8 mouse cellular contexts compared by ENCODE assay signal in the genomic region with DNA sequence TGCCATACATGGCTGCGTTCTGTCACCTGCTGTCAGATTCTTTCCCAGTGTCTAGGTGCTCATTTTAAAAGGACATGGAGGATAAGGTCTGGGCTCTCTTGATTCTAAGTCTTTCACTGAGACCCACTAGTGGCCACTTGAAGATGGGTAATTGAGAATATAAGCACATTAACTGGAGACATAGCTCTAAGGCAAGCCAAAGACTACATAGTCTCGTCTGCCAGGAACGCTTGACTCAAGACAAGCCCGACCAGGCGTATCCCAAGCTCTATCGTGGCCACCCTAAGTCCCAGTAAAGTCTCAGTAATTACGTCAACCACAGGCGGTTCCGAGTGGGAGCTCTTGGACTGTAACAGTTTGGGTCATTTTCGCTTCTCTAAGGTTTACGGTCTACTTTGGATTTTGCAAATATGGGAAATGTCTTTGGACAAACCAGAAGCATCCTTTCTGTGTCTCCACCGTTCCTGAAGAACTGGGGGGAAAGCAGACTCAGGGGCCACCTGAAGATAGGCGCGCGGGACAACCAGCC. TPM values are rescaled to one million over a fixed set of nuclear protein-coding genes. Genes with fewer than 3 reads are reported as not detected.
DNase-seq lines count a peak whose midpoint lies in the region; ATAC-seq and TF ChIP-seq lines count a peak whose summit lies in the region.

No protein-coding gene starts in this region.

- no peak overlapping the region for H3K27ac ChIP-seq in cortical plate, adult 2 months (ENCODE audit: insufficient read depth, low read length)
- H3K27ac ChIP-seq in heart, embryonic 16.5 days (ENCODE audit: low read length) = peak overlapping the region; percentile 76
- H3K27ac ChIP-seq in limb, embryonic 14.5 days (replicated peaks; ENCODE audit: low read depth, low read length) = peak overlapping the region; percentile 82; the same call in 1 of the 2 replicates

- peak overlapping the region; percentile 94 for H3K4me2 ChIP-seq in heart, embryonic 16.5 days (ENCODE audit: low read depth, low read length)
- H3K4me2 ChIP-seq in limb, embryonic 14.5 days (replicated peaks; ENCODE audit: low read depth, low read length, severe bottlenecking) = peak overlapping the region; percentile 74

- no peaks in the 10 kb centered on the region for H3K27me3 ChIP-seq in heart, embryonic 16.5 days (ENCODE audit: control insufficient read depth, insufficient read depth, low read length)
- no peaks in the 10 kb centered on the region for H3K27me3 ChIP-seq in limb, embryonic 14.5 days (ENCODE audit: control insufficient read depth, insufficient read depth, low read length)

- TF ChIP-seq CTCF in cortical plate, adult 2 months (IDR thresholded peaks at IDR 0.05; ENCODE audit: extremely low read depth, insufficient read depth, low read length) = no peak

- peak; percentile 14 for DNase-seq in thymus, postnatal 14 days
- no peak for DNase-seq in thymus, postnatal 36 days
- DNase-seq in limb, embryonic 14.5 days (ENCODE audit: low spot score) = no peak
- DNase-seq in naive thymus-derived CD4-positive, alpha-beta T cell, adult 2 months (ENCODE audit: low read depth) = peak; percentile 52
- DNase-seq in spleen, postnatal 14 days (ENCODE audit: low spot score in 2 of 2) = no peak
- DNase-seq in ovary, adult 18-20 months (ENCODE audit: low spot score) = no peak

- peak overlapping the region; percentile 88 for H3K9ac ChIP-seq in heart, embryonic 16.5 days (ENCODE audit: low read length)
- H3K9ac ChIP-seq in limb, embryonic 14.5 days (ENCODE audit: low read depth, low read length, severe bottlenecking) = peak overlapping the region; percentile 84

- peaks cover 2% of the 10 kb centered on the region; the same call in 1 of the 2 replicates for H3K4me1 ChIP-seq in cortical plate, adult 2 months (ENCODE audit: control insufficient read depth, insufficient read depth, low read length)
- H3K4me1 ChIP-seq in heart, embryonic 16.5 days (ENCODE audit: control insufficient read depth, insufficient read depth, low read length) = peaks cover 17% of the 10 kb centered on the region
- peaks cover 26% of the 10 kb centered on the region for H3K4me1 ChIP-seq in limb, embryonic 14.5 days (ENCODE audit: control insufficient read depth, insufficient read depth, low read length)

- 4% methylated on average over 15 of the region's 15 CpGs for WGBS in heart, embryonic 16.5 days
- WGBS in limb, embryonic 14.5 days = 6% methylated on average over 15 of the region's 15 CpGs

- no peak for ATAC-seq in heart, embryonic 16.5 days (replicated peaks; ENCODE audit: extremely low read depth, insufficient read depth, low FRiP score)
- no peak for ATAC-seq in limb, embryonic 14.5 days (ENCODE audit: low FRiP score, low read depth)

- no peaks in the 10 kb centered on the region for H3K36me3 ChIP-seq in heart, embryonic 16.5 days (ENCODE audit: control insufficient read depth, insufficient read depth)
- no peaks in the 10 kb centered on the region for H3K36me3 ChIP-seq in limb, embryonic 14.5 days (ENCODE audit: control insufficient read depth, insufficient read depth, low read length)

- H3K9me3 ChIP-seq in heart, embryonic 16.5 days (replicated peaks; ENCODE audit: control insufficient read depth, low read length) = no peaks in the 10 kb centered on the region
- no peaks in the 10 kb centered on the region for H3K9me3 ChIP-seq in limb, embryonic 14.5 days (ENCODE audit: control insufficient read depth, low read length)

- no peak for TF ChIP-seq POLR2A in cortical plate, adult 2 months (IDR thresholded peaks at IDR 0.05; ENCODE audit: extremely low read depth, insufficient read depth, low read length)
- TF ChIP-seq POLR2A in limb, embryonic 14.5 days (IDR thresholded peaks at IDR 0.05; ENCODE audit: borderline replicate concordance, extremely low read depth, insufficient read depth, insufficient read length) = no peak

- peak overlapping the region; percentile 51 for H3K4me3 ChIP-seq in cortical plate, adult 2 months (ENCODE audit: insufficient read depth, low read length)
- peak overlapping the region; percentile 79 for H3K4me3 ChIP-seq in heart, embryonic 16.5 days (ENCODE audit: low read length)
- H3K4me3 ChIP-seq in limb, embryonic 14.5 days (replicated peaks; ENCODE audit: low read length) = peak overlapping the region; percentile 70

RNA-seq across cellular contexts. Expression of a gene that starts 0.9 kb away (rescaled TPM):
- polyA plus RNA-seq in cortical plate, adult 2 months (2012; rRNA removed) = 14.2 and 14.8 TPM in 2 replicates
- polyA plus RNA-seq in heart, embryonic 16.5 days (2015; fragmentation: Nextera tagmentation; extraction: Ambion mirVana) = 3.6 and 3.7 TPM in 2 replicates
- 13.3 and 15.4 TPM in 2 replicates for polyA plus RNA-seq in limb, embryonic 14.5 days (2012; rRNA removed)
- 16.9 and 20.9 TPM in 2 replicates for polyA plus RNA-seq in limb, embryonic 14.5 days (2014; fragmentation: Nextera tagmentation; extraction: Ambion mirVana)

RNA-seq across cellular contexts. Expression of a gene that starts 53.7 kb away (rescaled TPM):
- polyA plus RNA-seq in cortical plate, adult 2 months (2012; rRNA removed) = not detected in 2 replicates
- not detected in 2 replicates for polyA plus RNA-seq in heart, embryonic 16.5 days (2015; fragmentation: Nextera tagmentation; extraction: Ambion mirVana)
- polyA plus RNA-seq in limb, embryonic 14.5 days (2012; rRNA removed) = not detected in 2 replicates
- not detected in 2 replicates for polyA plus RNA-seq in limb, embryonic 14.5 days (2014; fragmentation: Nextera tagmentation; extraction: Ambion mirVana)

Comparison
In these comparisons a context has a peak if more than half of its experiments do, and no peak if none do; other contexts are left out.
1. DNase-seq: peak in thymus, postnatal 14 days (single experiment) and naive thymus-derived CD4-positive, alpha-beta T cell, adult 2 months (single experiment); none in thymus, postnatal 36 days (0 of 2), limb, embryonic 14.5 days (single experiment), spleen, postnatal 14 days (0 of 2) and ovary, adult 18-20 months (single experiment).
2. Peak in every context shown above with its lines, with median percentiles within 50 percentile points of each other: H3K4me3 ChIP-seq.